Mouse (Mus musculus): ENCODE measurements around the gene Slf2. TPM values are rescaled to one million over a fixed set of nuclear protein-coding genes. Genes with fewer than 3 reads are reported as not detected.

Gene Slf2
- total RNA-seq, 2 experiments from 2014 or later = 10.5 to 12.5 TPM

GRCm38 (mm10) chr19:45005957-45006712, 75.2 kb downstream of the Slf2 start, which contains the start of gene Mrpl43:
TSS of gene Mrpl43 (minus strand) at chr19:45006442.
- peak; percentile 96 to 97 for DNase-seq
- intact Hi-C loops (cut with DNase I) = no loop called here

DNA sequence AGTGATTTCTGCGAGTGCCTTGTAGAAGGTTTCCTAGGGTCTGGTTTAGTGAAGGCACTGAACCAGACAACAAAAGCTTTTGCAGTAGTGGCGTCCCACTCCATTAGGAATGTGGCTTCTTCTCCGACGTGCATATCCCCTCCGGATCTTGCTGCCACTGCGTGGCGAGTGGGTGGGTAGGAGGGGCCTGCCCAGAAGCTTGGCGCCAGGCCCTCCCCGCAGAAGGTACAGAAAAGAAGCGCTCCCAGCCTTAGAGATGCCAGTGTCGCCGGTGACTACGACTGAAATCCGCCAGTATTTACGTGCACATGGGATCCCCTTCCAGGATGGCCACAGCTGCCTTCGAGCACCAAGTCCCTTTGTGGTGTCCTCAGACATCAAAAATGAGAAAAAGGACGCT, 76.1 kb downstream of the Slf2 start:
- intact Hi-C loops (cut with DNase I) = no loop called here

DNA sequence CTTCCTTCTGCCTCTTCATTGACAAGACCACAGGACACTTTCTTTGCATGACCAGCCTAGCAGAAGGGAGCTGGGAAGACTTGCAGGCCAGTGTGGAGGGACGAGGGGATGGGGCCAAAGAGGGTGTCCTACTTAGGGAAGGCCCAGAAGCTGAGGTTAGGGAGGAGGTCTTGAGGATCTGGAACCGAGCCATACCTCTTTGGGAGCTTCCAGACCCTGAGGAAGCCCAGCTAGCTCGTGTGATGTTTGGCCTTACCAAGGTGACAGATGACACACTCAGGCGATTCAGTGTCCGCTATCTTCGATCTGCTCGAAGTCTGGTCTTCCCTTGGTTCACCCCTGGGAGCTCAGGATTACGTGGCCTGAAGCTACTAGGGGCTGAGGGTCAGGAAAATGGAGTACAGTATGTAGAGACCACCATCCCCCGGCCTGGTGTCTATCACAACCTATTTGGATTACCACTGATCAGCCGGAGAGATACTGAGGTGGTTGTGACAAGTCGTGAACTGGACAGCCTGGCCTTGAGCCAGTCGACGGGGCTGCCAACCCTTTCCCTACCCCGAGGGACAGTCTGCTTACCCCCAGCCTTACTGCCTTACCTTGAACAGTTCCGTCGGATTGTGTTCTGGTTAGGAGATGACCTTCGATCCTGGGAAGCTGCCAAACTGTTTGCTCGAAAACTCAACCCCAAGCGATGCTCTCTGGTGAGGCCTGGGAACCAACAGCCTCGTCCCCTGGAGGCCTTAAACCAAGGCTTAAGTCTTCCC, 76.7 kb downstream of the Slf2 start:
- no peak for DNase-seq
- intact Hi-C loops (cut with DNase I) = no loop called here

More for the DNA sequence above, 76.1 kb downstream of the Slf2 start:
- no peak for DNase-seq

- DNase-seq = no peak
- intact Hi-C loops (cut with DNase I) = no loop called here
These were observed 79.7 kb downstream of the Slf2 start for GRCm38 (mm10) chr19:45010646-45011045.

GRCm38 (mm10) chr19:45012219-45012618, 81.3 kb downstream of the Slf2 start:
- intact Hi-C loops (cut with DNase I) = loop anchor here (2.0 kb wide), 1 partner anchor 19 kb away; no protein-coding TSS in a partner anchor
- no peak for DNase-seq

- no peak for DNase-seq
- intact Hi-C loops (cut with DNase I) = loop anchor here (2.0 kb wide), 1 partner anchor 18 kb away; no protein-coding TSS in a partner anchor
These were observed 81.7 kb downstream of the Slf2 start for GRCm38 (mm10) chr19:45012636-45013035.

GRCm38 (mm10) chr19:45013581-45014225, 82.8 kb downstream of the Slf2 start:
- intact Hi-C loops (cut with DNase I) = loop anchor here (2.0 kb wide), 1 partner anchor 17 kb away; no protein-coding TSS in a partner anchor

GRCm38 (mm10) chr19:45014335-45014971, 83.5 kb downstream of the Slf2 start, which contains the start of gene Lzts2:
TSS of gene Lzts2 (plus strand) at chr19:45014414.
- DNase-seq = no peak
- intact Hi-C loops (cut with DNase I) = no loop called here

More at GRCm38 (mm10) chr19:45013581-45014225, 82.8 kb downstream of the Slf2 start:
- DNase-seq = no peak

- peak; percentile 64 to 67 for DNase-seq
- intact Hi-C loops (cut with DNase I) = no loop called here
These were observed 84.0 kb downstream of the Slf2 start for GRCm38 (mm10) chr19:45014981-45015402.

DNA sequence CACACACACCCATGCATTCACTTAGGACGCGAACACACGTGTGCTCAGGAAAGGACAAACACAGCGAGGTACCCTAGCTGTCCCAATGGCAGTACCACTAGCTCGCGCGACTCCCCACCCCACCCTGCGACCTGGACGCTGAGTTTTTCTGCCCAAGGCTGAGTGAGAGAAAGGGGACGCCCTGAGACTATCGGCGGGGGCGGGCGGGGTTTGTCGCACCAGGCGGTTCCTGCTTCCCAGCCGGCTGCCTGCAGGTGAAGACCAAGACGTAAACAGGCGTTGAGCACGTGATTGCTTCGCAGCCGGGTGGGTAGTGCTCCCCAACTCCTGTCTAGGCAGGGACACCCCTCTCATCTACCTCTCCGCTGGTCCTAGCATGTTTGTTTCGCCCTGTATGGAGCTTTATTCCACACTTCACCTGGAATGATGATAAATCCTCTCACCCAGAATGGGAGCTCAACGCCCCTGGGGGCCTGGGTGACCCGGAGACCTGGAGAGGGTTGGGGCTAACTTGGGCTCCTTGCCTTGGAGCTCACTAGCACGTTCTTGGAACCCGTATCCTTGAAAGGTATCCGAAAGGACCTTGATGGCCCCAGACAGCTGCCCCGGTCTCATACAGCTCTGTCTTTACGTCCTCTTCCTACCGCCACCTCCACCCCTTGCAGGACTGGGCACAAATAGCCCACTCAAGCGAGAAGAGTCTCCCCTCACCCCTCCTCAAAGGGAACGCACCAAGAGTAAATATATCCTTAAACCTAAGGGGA, 84.7 kb downstream of the Slf2 start:
- intact Hi-C loops (cut with DNase I) = no loop called here
- peak; percentile 54 to 56 for DNase-seq

- intact Hi-C loops (cut with DNase I) = no loop called here
- DNase-seq = peak; percentile 78 to 85
These were observed 85.6 kb downstream of the Slf2 start for GRCm38 (mm10) chr19:45016341-45017215.

DNA sequence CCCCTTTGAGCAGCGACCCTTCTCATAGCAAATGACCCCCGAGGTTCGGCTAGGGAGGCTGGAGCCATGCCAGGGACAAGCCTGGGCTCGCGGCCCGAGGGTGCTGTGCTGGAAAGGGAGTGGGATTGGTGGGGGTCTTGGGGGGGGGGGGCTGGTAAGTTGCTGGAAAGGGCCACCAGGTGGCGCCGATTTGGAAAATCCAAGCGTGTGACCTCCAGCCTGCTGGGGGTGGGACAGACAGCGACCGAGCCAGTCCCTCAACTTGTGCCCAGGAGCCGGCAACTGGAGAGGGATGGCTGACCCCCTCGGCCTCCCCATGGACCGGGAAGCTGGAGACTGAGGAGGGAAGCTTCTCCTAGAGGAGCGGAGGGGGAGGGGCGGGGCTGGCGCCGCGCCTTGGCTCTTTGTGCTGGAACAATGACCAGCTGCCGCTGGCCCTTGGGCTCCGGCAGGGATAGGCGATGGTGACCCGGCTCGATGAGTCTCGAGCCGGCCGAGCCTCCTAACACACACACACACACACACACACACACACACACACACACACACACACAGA, 86.3 kb downstream of the Slf2 start:
- intact Hi-C loops (cut with DNase I) = no loop called here
- peak; percentile 85 to 86 for DNase-seq

DNA sequence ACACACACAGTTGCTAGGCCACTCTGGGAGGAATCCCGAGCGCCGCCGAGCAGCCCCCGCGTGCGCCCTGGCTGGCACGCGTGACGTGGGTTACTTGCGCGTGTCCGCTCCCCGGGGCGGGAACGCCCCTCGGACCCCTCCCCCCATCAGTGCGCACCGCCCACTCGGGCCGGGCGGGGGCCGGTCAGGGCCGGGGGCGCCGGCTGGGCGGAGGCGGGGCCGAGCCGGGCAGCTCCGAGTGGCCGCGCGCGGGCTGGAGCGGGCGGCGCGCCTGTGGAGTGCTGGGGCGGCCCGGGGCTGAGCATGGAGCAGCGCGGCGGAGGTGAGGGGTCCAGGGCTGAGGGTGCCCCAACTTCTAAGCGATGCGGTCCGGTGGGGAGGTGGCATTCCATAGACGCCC, 87.0 kb downstream of the Slf2 start:
- intact Hi-C loops (cut with DNase I) = no loop called here
- peak; percentile 86 to 87 for DNase-seq

GRCm38 (mm10) chr19:45018351-45018831, 87.4 kb downstream of the Slf2 start:
- intact Hi-C loops (cut with DNase I) = no loop called here
- DNase-seq = no peak

DNA sequence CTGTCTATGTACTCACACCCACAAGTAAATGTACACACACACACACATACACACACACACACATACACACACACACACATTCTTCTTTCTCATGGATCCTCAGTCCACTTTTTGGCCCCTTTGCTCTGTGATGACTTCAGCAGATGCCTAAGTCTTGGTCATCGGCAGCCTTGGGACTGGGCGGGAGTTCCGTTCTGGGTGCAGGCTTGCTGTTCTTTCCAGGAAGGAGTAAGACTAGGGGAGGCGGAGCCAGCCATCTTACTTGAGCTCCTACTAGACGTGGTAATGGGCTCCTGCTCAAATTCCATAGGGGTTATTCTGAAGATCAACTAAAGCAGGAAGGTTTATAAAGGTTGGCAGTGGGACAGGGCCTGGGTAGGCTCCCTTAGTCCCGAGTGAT, 89.4 kb downstream of the Slf2 start:
- peak in 1 of 2 experiments; percentile 75 for DNase-seq

GRCm38 (mm10) chr19:45021362-45021761, 90.4 kb downstream of the Slf2 start:
- DNase-seq = no peak

More for the DNA sequence above, 89.4 kb downstream of the Slf2 start:
- intact Hi-C loops (cut with DNase I) = no loop called here

DNA sequence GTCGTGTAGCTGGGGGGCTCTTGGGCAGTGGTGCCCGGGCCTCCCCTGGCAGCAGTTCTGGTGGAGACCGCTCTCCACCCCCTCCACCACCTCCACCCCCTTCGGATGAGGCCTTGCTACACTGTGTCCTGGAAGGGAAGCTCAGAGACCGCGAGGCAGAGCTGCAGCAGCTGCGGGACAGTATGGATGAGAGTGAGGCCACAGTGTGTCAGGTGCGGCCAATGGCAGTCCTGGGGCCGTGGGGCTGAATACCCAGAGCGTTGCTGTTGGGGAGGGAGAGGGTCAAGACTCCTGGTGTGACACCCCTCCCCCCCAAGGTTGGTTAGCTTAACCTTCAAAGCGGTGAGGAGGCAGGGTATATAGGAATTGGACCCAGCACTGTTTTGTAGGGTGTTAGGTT, 93.0 kb downstream of the Slf2 start:
- intact Hi-C loops (cut with DNase I) = no loop called here
- DNase-seq = no peak

More at GRCm38 (mm10) chr19:45021362-45021761, 90.4 kb downstream of the Slf2 start:
- intact Hi-C loops (cut with DNase I) = no loop called here

GRCm38 (mm10) chr19:45024775-45025174, 93.8 kb downstream of the Slf2 start:
- DNase-seq = no peak
- intact Hi-C loops (cut with DNase I) = no loop called here
